Mouse (Mus musculus): Measurements from ENCODE around the gene Gm21958.
"Not testable (repeated sequence)": the region's sequence is repeated elsewhere in the genome, so short reads cannot be mapped to it uniquely, and the experiment has no call there.

Gene Gm21958

DNA sequence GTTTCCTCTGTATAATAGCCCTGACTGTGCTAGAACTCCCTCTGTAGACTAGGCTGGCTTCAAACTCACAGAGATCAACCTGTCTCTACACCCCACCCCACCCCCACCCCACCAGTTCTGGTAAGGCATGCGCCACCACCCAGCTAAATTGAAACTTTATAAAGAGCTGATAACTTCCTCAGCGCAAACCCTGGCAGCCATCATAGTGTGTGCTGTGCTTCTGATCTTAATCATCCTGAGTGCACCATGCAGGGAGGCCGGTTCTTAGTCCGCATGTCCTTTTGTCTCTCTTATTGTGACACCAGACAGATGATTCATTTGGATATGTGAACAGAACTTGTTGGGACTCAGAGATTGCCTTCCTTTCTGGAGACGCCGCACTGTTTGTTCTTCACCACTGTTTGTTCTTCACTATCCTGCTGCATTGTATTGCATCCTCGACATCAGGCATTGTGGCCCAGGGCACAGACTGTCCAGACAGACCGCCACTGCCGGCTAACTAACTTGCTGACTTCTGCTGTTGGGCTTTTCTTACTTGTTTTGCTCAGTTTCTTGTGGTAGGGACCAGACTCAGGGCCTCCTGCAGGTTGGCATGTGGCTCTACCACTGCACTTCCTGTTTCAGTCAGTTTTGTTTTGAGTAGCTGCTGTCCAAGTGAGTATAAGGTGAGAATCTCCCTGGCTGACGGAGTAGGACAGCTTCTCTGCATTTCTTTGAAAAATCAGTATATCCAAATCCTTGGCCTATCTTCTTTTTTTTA is 9.8 kb upstream of the Gm21958 start:
- DNase-seq (ENCODE audit: low spot score), result no peak

DNA sequence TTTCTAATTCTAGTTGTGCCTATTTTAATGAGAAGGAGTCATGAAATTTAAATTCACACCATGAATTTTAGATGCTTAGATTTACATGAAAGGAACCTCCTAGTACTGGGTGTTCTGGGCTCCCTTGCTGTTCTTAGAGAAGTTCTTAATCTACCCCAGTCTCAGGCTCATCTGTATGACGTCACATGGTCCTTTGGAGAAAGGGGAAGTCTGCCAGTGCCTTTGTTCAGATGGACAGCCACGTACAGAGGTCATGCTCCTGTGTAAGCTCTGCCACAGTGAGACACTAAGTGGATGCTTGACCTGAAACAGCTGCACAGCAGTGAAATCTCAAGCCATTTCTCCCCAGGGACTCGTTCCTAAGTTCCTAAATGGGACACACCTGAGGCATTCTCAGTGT is 4.8 kb upstream of the Gm21958 start:
- no peak for DNase-seq (ENCODE audit: low spot score)

DNA sequence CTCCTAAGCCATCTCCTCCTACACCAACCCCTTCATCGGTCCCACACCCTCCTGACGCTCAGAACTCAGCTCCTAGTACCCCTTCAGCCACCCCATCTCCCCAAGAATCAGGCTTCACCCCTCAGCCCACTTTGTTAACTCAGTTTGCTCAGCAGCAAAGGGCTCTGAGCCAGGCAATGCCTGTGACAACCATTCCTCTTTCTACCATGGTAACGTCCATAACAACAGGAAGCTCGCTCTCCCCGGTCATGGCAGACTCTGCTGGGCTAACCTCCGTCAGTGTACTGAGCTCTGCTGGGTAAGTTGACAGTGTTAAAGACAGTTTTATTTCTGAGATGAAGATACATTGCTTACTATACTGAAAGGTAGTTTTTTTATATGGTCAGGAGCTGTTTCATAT is 3.2 kb upstream of the Gm21958 start:
- DNase-seq (ENCODE audit: low spot score), result no peak

DNA sequence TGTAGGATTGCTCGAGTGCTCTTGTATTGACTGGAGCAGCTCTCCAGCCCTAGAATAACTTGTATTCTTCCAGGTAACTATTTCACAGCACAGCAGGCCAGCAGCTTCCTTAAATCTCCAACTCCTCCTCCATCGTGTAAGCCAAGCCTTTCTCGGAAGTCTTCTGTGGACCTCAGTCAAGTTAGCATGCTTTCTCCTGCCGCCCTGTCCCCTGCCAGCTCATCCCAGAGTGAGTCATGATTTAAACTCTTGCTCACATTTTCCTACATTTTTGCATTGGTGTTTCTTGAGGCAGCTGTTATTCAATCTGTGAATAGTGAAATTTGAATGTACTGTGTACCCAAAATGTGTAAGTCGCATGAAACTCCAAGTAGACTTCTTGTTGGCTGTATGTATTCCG is 1.3 kb upstream of the Gm21958 start:
- DNase-seq (ENCODE audit: low spot score), result no peak

DNA sequence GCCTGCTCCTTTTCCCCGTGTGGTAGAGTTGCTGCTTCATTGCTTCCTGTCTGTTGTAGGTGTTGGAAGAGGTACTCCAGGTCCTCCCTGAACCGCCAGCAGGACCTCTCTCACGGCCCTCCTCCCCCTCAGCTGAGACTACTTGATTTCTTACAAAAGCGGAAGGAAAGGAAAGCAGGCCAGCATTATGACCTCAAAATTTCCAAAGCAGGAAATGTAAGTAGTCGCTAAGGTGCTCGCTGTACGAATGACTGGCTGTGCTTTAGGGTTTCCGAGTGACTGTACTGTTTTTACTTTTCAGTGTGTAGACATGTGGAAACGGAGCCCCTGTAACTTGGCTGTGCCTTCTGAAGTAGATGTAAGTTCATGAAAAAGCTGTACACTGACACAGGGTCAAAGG is 5.2 kb downstream of the Gm21958 start:
- no peak for DNase-seq (ENCODE audit: low spot score)

DNA sequence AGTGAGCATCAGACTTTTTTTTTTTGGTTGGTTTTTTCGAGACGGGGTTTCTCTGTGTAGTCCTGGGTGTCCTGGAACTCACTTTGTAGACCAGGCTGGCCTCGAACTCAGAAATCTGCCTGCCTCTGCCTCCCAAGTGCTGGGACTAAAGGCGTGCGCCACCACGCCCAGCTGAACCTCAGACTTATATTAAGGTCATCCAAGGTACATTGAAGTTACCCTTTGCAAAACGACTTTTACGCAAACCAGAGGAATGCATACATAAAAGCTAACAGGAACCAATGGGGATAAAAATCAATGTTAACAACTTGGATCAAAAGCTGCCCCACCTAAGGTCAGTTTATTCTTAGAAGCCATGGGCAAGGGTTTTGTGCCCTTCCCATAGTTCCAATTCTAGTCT is 10.0 kb downstream of the Gm21958 start:
- DNase-seq (ENCODE audit: low spot score), result not testable (repeated sequence)

DNA sequence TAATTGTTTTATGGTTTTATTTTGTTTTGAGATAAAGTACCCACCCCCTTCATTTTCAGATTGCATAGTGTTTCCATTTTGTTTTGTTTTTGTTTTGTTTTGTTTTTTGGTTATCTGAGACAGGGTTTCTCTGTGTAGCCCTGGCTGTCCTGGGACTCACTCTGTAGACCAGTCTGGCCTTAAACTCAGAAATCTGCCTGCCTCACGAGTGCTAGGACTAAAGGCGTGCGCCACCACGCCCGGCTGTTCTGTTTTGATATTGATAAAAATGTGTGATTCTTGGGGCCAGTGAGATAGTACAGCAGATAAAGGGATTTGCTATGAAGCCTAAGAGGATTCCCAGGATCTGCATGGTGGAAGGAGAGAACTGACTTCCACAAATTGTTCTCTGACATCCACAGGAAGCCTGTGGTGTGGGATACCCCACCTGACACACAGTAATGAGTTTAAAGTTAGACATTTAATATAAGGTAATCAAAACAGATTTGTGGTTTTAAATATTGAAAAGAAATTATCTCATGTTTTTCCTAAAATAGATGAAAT is 14.3 kb downstream of the Gm21958 start:
- DNase-seq (ENCODE audit: low spot score), result no peak

DNA sequence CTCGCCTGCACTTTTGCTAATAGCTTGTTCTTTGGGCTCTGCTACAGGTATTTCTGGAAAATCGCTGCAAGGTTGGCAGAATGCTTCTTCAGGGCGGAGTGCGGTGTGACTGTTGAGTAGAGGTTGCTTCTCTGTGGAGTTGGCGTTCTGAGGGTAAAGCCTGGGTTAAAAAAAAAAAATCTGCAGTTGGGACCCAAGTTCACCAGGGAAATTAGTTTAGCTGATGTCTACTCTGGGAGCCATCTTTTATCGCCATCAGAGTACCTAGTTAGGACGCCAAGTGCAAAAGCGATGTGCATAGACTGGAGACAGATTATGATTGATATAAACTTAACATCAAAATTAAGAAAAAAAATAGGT is 21.1 kb downstream of the Gm21958 start:
- no peak for DNase-seq (ENCODE audit: low spot score)

DNA sequence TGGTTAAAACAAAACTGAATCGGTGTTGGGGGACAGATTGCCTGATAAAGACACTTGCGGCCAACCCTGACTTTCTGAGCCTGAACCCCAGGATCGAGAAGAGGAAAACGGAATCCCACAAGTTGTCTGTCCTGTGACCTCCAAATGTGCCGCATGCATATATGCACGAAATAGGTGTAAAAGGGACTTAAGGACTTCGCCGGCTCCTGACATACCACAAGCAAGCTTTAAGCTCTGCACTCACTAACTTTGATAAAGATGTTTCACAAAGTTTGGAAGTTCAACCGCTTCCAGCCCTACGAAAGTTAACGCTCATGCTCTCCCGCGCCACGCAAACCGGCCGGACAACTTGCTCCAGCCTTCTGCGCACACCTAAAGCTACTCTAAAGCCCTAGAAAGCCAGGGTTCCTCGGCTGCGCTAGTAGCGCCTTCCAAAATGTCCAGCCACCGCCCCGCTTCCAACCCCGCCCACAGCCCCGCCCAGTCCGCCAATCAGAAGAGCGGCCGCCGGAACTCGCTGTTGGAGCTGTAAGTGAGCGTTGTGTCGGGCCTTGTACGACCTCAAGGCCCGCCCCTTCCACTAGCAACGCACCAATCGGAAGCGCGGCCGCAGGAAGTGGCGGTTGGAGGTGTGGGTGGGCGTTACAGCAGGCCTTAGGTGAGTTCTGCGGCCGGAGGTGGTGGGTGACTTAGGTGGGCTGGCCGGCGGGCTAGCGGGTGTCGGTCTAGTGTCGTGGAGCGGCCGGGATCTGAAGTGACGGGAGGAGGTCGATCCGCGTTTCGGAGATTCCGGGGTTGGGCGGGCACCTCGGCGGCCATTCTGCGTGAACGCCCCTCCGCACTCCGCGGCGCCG is 21.7 kb downstream of the Gm21958 start, which contains the start of gene Supt20:
Supt20 (plus strand) TSS at position 606 of the 854 bp plus-strand sequence.
- DNase-seq (ENCODE audit: low spot score), result peak; percentile 82

DNA sequence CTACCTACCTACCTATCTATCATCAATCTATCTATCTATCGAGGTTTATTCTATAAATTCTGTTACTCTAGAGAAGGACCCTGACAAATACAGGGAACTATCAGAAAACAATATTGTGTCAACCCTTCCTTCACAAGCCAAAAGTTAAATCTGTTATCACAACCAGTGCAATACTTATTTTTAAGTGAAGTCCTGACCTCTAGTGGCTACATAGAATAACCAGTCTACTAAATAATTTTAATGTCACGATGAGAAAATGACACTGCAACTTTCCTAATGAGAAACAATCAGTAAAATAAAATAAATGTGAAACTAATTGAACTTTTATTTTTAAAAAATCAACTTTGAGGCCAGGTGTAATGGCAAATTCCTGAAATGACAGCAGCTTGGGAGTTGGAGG is 25.1 kb downstream of the Gm21958 start:
- no peak for DNase-seq (ENCODE audit: low spot score)

DNA sequence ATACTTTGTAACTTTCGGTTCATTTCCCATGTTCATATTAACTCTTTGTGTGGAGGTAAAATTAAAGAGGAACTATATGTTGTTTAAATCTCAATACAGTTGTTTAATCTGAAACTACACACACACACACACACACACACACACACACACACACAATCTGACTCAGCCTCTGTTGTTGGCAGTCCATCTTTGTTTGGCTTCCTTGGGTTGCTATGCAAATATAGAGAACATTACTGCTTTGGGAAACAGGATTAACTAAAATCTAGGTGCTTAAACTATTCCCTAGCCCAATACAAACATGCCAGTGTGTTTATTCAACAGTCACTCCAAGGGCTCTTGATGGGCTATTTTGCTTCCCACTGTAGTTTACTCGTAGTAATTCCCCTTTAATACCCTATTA is 26.9 kb downstream of the Gm21958 start:
- DNase-seq (ENCODE audit: low spot score), result no peak

DNA sequence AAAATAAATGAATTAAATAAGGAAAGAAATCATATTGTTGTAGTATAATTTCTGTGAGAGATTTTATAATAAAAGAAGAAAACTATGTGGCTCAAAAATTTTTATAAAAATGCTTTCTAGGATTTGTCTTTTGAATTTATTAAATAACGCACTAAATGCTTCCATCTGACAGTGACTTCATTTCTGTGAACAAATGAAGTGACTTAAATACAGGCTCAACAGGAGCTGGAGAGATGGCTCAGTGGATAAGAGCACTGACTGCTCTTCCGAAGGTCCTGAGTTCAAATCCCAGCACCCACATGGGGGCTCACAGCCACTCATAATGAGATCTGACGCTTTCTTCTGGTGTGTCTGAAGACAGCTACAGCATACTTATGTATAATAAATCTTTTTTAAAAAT is 29.0 kb downstream of the Gm21958 start:
- no peak for DNase-seq (ENCODE audit: low spot score)

DNA sequence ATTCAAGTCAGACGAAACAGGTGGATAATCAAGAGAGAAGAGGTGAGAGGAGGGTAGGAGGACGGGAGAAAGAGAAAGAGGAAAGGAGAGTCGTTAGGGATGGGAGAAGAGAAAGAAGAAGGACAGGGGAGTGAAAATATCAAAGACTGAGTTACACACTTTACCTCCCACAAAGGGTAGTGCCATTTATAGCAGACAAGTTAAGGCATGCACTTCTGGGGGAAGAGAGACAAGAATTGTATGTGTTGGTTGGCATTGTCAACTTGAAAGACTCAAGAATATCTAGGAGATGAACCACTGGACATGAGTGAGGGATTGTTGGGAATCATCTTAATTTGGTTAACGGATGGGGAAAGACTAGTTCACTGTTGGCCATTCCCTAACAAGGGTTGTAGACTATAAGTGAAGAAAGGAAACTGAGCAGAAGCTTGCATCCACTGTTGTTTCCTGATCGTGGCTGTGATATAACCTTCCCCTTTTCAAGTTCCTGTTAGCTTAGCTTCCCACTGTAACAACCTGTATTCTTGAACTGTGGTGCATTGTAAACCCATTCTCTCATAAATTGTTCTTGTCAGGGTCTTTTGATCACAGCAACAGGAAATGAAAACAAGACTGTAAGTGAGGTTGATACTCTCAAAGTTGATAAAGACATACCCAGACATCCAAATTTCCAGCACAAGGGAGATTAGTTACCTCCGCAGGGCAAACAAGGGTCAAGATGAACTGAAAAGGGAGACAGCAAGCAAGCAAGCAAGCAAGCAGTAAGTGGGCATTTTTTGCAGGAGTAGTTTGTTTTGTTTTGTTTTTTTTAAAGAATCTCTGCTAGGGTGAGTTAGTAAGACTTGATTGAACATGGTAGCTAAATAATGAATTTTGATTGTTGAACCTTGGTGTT is 32.6 kb downstream of the Gm21958 start:
- no peak for DNase-seq (ENCODE audit: low spot score)

DNA sequence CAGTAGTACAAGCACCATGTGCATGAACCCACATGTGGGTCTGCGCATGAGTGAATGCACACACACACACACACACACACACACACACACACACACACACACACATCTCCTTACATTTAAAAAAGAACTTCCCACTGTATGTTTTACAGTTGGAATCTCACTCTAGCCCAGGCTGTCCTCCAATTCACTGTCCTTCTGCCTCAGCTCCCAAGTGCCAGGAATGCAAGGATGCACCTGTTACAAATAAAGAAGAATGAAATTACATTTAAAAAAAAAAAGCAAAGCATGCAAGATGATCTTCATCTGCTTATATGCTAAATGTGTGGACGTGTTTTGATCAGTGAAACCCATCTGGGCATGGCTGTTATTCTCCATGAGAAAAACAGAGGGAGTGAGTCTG is 37.3 kb downstream of the Gm21958 start:
- DNase-seq (ENCODE audit: low spot score), result no peak

DNA sequence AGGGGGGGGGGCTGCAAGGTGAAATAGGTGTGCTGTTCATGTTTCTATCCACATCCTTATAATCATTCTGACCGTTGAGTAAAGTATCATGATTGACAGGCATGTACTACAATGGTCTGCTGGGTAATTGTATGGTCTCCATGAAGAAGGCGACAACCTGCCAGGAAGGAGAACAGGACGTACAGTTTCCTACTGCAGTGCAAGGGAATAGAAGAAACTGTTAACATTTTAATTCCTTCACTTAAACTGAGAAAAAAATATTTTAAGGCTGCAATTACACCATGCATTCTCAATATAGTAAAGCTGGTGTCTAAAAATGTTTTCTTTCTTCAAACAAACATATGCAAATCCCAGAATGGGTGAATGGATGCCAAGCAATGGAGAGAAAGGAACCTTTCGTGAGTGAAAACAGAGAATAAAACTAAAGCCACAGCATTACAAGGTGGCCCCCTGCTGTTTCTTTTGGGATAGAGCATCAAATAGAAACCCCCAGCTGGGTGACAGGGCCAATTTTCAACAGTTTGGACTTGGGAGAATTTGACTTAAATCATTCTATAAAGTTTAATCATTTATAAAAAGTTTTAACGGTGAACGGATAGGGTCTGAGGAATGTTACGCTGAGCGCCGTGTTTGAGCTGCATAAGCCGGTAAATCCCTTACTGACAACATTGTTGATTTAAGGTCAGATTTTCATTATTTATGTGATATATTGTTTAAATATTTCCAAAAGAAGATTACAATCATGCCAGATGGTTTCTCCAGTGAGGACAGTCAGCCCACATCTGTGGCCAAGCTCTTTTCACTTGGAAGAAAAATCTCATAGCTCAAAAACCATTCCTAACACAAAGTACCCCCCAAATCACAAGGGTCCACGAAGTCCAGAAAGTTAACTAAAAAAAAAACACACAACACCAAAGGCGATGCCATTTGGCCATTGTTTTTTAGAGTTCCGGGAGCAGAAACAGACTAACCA is 41.3 kb downstream of the Gm21958 start:
- DNase-seq (ENCODE audit: low spot score), result peak; percentile 19

DNA sequence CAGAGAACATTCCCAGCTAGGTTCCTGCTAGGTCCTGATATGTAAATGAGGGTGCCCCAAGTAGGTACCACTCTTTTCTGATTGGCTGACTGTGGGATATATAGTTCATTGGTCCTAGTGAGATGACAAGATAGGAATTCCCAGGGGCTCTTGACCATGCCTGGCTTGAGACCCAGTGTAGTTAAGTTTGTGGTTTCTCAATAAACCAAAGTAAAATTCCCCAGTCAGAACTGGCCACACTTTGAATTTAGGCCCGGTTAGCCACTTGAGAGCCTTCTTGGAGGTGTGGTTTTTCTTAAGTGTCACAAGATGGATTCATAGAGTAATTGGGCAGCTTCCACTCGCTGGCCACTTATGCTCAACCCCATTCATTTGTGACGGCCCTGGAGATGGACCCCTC is 42.0 kb downstream of the Gm21958 start:
- no peak for DNase-seq (ENCODE audit: low spot score)

DNA sequence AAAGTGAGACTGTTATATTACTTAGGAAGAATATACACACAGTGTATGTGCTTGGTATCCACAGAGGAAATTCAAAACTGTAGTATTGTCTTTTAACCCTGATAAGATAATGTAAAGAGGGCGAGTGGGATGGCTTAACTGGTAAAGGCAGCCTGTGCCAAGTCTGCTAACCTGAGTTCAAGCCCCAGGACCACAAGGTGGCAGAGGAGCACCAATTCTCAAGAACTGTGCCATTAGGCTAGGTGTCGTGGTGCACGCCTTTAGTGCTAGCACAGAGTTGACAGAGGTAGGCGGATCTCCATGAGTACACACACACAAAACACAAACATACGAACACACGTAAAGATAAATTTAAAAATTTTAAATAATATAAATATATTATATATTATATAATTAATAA is 44.6 kb downstream of the Gm21958 start:
- no peak for DNase-seq (ENCODE audit: low spot score)

DNA sequence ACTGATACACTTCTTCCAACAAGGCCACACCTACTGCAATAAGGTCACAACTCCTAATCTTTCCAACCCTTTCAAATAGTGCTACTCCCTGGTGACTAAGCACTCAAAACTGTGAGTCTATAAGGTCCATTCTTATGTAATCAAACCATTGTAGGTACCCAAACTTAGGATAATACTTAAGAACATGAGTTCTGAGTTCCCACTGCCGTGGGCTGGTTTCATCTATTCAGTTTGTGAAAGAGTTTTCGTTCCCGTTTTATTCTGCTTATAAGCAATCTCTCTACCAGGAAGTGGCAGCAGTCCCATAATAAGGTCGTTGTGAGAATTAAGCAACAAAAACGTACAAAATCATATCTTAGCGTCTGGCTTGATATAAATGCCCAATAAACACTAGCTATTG is 45.4 kb downstream of the Gm21958 start:
- DNase-seq (ENCODE audit: low spot score), result no peak

DNA sequence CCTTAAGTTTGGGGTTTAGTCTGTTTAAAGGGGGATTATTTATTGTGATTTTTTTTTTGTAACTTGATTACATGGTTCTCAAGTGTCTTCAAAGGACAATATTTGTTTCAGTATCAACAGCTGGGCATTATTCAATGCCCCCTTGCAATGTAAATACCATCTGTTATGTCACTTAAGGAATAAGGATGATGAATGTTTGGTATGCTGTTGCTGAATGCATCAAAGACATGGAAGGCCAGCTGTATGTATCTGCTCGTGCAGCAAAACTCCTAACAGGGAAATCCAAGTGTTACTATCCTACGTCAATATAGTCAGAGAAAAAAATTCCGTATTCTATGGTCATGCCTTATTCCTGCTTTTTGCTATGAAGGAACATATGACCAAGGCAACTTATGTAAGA is 46.0 kb downstream of the Gm21958 start:
- no peak for DNase-seq (ENCODE audit: low spot score)
